9 mouse cellular contexts compared by ENCODE assay signal in genomic region chr5:125107011-125107651, GRCm38 (mm10).
DNase-seq lines count a peak whose midpoint lies in the region; ATAC-seq and TF ChIP-seq lines count a peak whose summit lies in the region.
"Had no signal": no experiment of that assay in that cellular context is flagged by ENCODE, and none has a peak within 500 bp of the region (broad histone marks: within the 10 kb centered on the region; RNA-seq: fewer than 3 reads in every experiment).

No protein-coding gene starts in this region.

- no peaks in the 10 kb centered on the region for H3K36me3 ChIP-seq in heart, adult 2 months (ENCODE audit: control insufficient read depth, insufficient read depth, low read length)
- H3K36me3 ChIP-seq in heart, embryonic 10.5 days, result peaks cover 80% of the 10 kb centered on the region
- peaks cover 25% of the 10 kb centered on the region for H3K36me3 ChIP-seq in hindbrain, postnatal 0 days (ENCODE audit: insufficient read depth, low read length)

- peak; percentile 69 to 75 for DNase-seq in heart, adult 2 months
- no peak for DNase-seq in heart, embryonic 10.5 days (ENCODE audit: low spot score)
- peak; percentile 72 for DNase-seq in WW6 (ENCODE audit: low read depth, low spot score)
- DNase-seq in cerebellum, postnatal 4 days (ENCODE audit: low spot score in 2 of 2), result peak; percentile 49 to 75
- DNase-seq in hindbrain, postnatal 0 days (ENCODE audit: low spot score), result peak; percentile 84
- DNase-seq in left cerebral cortex, postnatal 10 days (ENCODE audit: extremely low spot score in 1 of 2, low spot score in 2 of 2), result peak; percentile 39 to 75
- peak; percentile 82 for DNase-seq in testis, postnatal 10 days (ENCODE audit: low spot score)

- 43% methylated on average over 11 of the region's 11 CpGs for WGBS in heart, adult 2 months
- 69% methylated on average over 11 of the region's 11 CpGs for WGBS in heart, embryonic 10.5 days
- 55% methylated on average over 11 of the region's 11 CpGs for WGBS in hindbrain, postnatal 0 days

- H3K27ac ChIP-seq in heart, adult 2 months, result no peak overlapping the region
- H3K27ac ChIP-seq in heart, embryonic 10.5 days, result no peak overlapping the region
- H3K27ac ChIP-seq in hindbrain, postnatal 0 days, result no peak overlapping the region
- H3K27ac ChIP-seq: midbrain, embryonic 12.5 days had no signal

- no peak overlapping the region for H3K4me3 ChIP-seq in heart, adult 2 months
- H3K4me3 ChIP-seq in heart, embryonic 10.5 days, result no peak overlapping the region
- H3K4me3 ChIP-seq in hindbrain, postnatal 0 days (ENCODE audit: low read length), result no peak overlapping the region
- H3K4me3 ChIP-seq: midbrain, embryonic 12.5 days had no signal

- TF ChIP-seq EP300 in heart, adult 2 months (IDR thresholded peaks at IDR 0.05; ENCODE audit: insufficient read depth, low read depth, low read length), result peak; percentile 83; the same call in 1 of the 2 replicates

- 0 out of 2 replicates have a peak, but pooled peaks have one; percentile 41 for ATAC-seq in hindbrain, postnatal 0 days
- ATAC-seq in monocyte, adult 5-6 weeks (replicated peaks; ENCODE audit: insufficient number of reproducible peaks, low FRiP score, low TSS enrichment, poor library complexity, severe bottlenecking), result peak; percentile 30; the same call in 1 of the 2 replicates

- no peaks in the 10 kb centered on the region for H3K79me2 ChIP-seq in heart, adult 2 months (replicated peaks; ENCODE audit: control insufficient read depth, insufficient read depth, low read length)

- TF ChIP-seq CTCF in heart, adult 2 months (IDR thresholded peaks at IDR 0.05), result peak; percentile 84
- peak; percentile 87 for TF ChIP-seq CTCF in hindbrain, postnatal 0 days (IDR thresholded peaks at IDR 0.05; ENCODE audit: low read depth)

- intact Hi-C loops in heart, adult 2 months (cut with DNase I), result loop anchor here (1.0 to 5.0 kb wide), 9 partner anchors 35 to 206 kb away; partner anchors contain the start of gene Ncor2
- intact Hi-C loops in left cerebral cortex, postnatal 10 days (cut with DNase I), result loop anchor here (5.0 kb wide), 1 partner anchor 160 kb away; no protein-coding TSS in a partner anchor

- H3K27me3 ChIP-seq in heart, adult 2 months (ENCODE audit: control insufficient read depth, insufficient read depth, low read length), result no peaks in the 10 kb centered on the region
- H3K27me3 ChIP-seq in heart, embryonic 10.5 days (ENCODE audit: insufficient read depth, poor library complexity, severe bottlenecking), result no peaks in the 10 kb centered on the region
- H3K27me3 ChIP-seq in hindbrain, postnatal 0 days (ENCODE audit: insufficient read depth, low read length), result no peaks in the 10 kb centered on the region
- H3K27me3 ChIP-seq: midbrain, embryonic 12.5 days had no signal

- H3K9ac ChIP-seq in heart, adult 2 months (ENCODE audit: low read depth, low read length), result no peak overlapping the region
- no peak overlapping the region for H3K9ac ChIP-seq in hindbrain, postnatal 0 days (replicated peaks; ENCODE audit: low read length)
- H3K9ac ChIP-seq: midbrain, embryonic 12.5 days had no signal

- H3K4me2 ChIP-seq in hindbrain, postnatal 0 days (ENCODE audit: low read depth, low read length), result no peak overlapping the region
- H3K4me2 ChIP-seq: midbrain, embryonic 12.5 days had no signal

- TF ChIP-seq POLR2A in heart, adult 2 months (IDR thresholded peaks at IDR 0.05; ENCODE audit: insufficient read depth, low read depth, low read length), result no peak

- H3K4me1 ChIP-seq in heart, adult 2 months (ENCODE audit: control insufficient read depth, insufficient read depth, low read length), result peaks cover 19% of the 10 kb centered on the region
- peaks cover 65% of the 10 kb centered on the region for H3K4me1 ChIP-seq in heart, embryonic 10.5 days
- peaks cover 33% of the 10 kb centered on the region for H3K4me1 ChIP-seq in hindbrain, postnatal 0 days (ENCODE audit: insufficient read depth, low read length)

- no peaks in the 10 kb centered on the region for H3K9me3 ChIP-seq in heart, embryonic 10.5 days
- H3K9me3 ChIP-seq in hindbrain, postnatal 0 days (ENCODE audit: low read length), result no peaks in the 10 kb centered on the region
- H3K9me3 ChIP-seq: midbrain, embryonic 12.5 days had no signal
